Mouse (Mus musculus) kidney, adult 11 months (tissue): ENCODE measurements around the gene Vps16.

Experiments
- DNase-seq: peaks from one replicate; pipeline ENCODE4 v3.0.0; 2022

Gene Vps16

DNA sequence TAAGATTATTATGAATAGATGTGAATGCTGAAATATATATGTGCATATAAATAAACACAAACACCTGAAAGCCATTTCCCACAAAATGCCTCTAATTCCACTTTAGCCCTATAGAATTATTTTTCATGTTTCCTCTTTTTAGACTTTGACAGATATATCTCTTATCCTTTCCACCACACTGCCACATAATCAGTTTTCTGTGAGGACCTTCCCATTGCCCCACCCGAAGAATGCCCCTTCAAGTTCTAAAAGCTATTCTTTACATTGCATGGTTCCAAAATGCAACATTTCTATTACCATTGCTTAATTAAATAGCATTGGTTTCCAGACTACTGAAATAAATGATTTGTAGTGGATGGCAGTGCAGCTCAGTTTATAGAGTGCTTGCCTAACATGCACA is 42.3 kb downstream of the Vps16 start:
- DNase-seq = no peak

- DNase-seq = no peak
Observed at GRCm38 (mm10) chr2:130469366-130469765, 45.2 kb downstream of the Vps16 start.

GRCm38 (mm10) chr2:130469935-130470334 is 45.8 kb downstream of the Vps16 start:
- DNase-seq = no peak

- DNase-seq = no peak
Observed at GRCm38 (mm10) chr2:130472908-130473510, 48.9 kb downstream of the Vps16 start.

- DNase-seq = no peak
Observed at GRCm38 (mm10) chr2:130475764-130476163, 51.6 kb downstream of the Vps16 start.

- DNase-seq = no peak
Observed at GRCm38 (mm10) chr2:130476666-130477297, 52.6 kb downstream of the Vps16 start.

GRCm38 (mm10) chr2:130482177-130482576 is 58.0 kb downstream of the Vps16 start:
- DNase-seq = no peak

DNA sequence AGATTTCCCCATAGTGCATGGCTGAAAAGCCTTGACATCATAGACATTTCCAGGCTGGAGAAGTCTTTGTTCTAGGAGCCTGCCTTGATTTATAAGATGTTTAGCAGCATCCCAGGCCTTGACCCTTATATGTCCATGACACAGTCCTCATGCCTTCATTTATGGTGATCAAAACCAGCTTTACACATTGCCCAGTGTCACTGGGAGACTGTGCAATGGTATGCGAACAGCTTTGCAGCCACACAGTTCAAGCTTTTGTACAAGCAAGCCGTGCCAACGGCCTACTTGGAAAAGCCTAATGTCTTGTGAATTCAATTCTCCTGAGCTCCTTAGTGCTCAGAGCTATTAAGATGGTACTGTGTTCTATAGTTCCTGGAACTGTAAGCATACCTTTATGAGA is 58.6 kb downstream of the Vps16 start:
- DNase-seq = no peak

DNA sequence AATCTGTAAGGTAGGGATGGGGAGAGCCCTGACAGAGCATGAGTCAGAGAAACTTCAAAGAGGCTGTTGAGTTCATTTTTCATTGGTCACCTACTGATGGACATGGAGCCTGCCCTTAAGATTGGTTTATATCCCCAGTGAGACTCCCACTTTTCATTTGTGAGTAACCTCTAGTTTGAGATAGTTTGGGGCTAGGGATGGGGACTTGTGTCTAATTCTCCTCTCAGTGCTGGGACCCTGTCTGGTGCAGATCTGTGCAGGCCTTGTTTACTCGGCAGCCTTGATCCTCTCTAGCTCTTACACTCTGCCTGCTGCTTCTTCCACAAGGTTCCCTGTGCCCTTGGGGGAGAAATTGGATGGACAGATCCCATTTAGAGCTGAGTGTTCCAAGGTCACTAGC is 60.1 kb downstream of the Vps16 start:
- no peak for DNase-seq

GRCm38 (mm10) chr2:130488002-130488401 is 63.9 kb downstream of the Vps16 start:
- no peak for DNase-seq

DNA sequence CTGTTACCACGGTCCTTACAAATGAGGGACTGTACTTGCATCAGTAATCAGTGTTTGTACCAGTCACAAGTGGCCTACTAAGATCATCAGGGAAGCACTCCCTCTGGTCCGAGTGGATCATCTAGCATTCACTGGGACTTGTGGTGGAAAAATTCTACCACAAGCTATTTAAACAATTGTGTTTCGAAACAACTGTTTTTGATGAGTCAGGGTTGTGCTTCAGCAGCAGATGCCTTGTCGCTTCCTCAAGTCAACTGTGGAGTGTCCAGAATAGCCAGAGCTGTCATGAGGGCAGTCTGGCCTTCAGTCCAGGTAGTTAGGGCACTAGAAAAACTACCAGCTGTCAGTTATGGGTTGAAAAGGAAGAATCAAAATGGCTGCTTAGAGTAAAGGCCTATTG is 64.5 kb downstream of the Vps16 start:
- DNase-seq = no peak

DNA sequence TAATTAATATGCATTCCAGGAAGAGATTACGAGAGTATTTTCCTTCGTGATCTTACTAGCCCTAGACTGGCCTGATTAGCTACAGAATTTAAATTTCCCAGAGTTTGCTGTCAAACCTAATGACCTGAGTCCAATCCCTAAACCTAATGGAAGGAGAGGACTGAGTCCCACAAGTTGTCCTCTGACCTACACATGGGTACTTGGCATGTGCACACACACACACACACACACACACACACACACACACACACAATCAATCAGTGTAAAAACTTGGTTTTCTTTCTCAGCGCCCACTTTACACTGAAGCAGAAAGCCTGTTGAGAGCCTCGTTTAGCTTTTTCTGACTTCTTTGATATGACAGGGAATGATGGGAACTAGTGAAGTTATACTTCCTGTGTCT is 67.0 kb downstream of the Vps16 start:
- no peak for DNase-seq

DNA sequence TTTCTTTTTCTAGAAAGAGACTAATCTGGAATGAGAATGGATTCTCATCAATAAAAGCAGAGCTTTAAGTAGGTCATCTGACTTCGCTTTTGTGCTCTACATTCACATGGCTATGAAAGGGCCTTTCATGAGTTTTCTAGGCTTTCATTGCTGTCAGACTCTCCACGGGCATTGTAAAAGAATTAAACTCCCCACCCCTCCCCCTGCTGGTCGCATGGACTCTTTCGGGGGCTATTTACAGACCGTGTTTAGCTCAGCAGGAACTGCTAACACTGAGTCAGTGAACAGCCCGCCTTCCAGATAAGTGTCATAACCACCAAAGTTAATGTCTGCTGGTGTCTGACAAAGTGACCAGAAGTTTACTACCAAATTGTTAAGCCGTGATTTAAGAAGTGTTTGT is 67.4 kb downstream of the Vps16 start:
- no peak for DNase-seq
